Mouse (Mus musculus) midbrain, embryonic 16.5 days (tissue): ENCODE measurements around the gene Nfib. TPM values are rescaled to one million over a fixed set of nuclear protein-coding genes. Genes with fewer than 3 reads are reported as not detected.
A peak's percentile ranks its signal among the peaks of the same experiment; 100 is the strongest.

Experiments used
- ATAC-seq: fragments of 200-750 bp; cut with Nextera tagmentation; 2 replicates; pipeline ENCODE4 v1.8.0; 2017; ENCODE audit warnings: moderate TSS enrichment
- H3K27ac ChIP-seq: fragments of 300-500 bp; sonication (generic); 2 replicates; pipeline ENCODE4 v1.5.1; 2014; ENCODE audit warnings: mild to moderate bottlenecking, low read length, mixed read lengths
- H3K27me3 ChIP-seq: fragments of 300-500 bp; sonication (generic); 2 replicates; pipeline ENCODE4 v1.6.1; 2014; ENCODE audit warnings: low read depth, low read length, mixed read lengths; ENCODE audit not compliant: control insufficient read depth, insufficient read depth
- H3K36me3 ChIP-seq: fragments of 300-500 bp; sonication (generic); 2 replicates; pipeline ENCODE4 v1.6.1; 2014; ENCODE audit warnings: mild to moderate bottlenecking, low read length, moderate library complexity, mixed read lengths; ENCODE audit not compliant: control insufficient read depth, insufficient read depth
- H3K4me1 ChIP-seq: fragments of 300-500 bp; sonication (generic); 2 replicates; pipeline ENCODE4 v1.6.1; 2014; ENCODE audit warnings: mild to moderate bottlenecking, low read length, mixed read lengths; ENCODE audit not compliant: control insufficient read depth, insufficient read depth
- H3K4me2 ChIP-seq: fragments of 300-500 bp; sonication (generic); 2 replicates; pipeline ENCODE4 v1.6.1; 2014; ENCODE audit warnings: mild to moderate bottlenecking, low read length, mixed read lengths
- H3K4me3 ChIP-seq: fragments of 300-500 bp; sonication (generic); 2 replicates; pipeline ENCODE4 v1.5.1; 2014; ENCODE audit warnings: low read depth, mild to moderate bottlenecking, low read length, moderate library complexity, mixed read lengths
- H3K9ac ChIP-seq: fragments of 300-500 bp; sonication (generic); 2 replicates; pipeline ENCODE4 v1.6.1; 2014; ENCODE audit warnings: low read depth, low read length, mixed read lengths
- H3K9me3 ChIP-seq: fragments of 300-500 bp; sonication (generic); replicated peaks from 2 replicates; pipeline ENCODE4 v1.6.1; 2014; ENCODE audit warnings: mild to moderate bottlenecking, low read length, mixed read lengths; ENCODE audit not compliant: control insufficient read depth, poor library complexity, severe bottlenecking
- WGBS: fragments of 180-500 bp; shearing (Covaris S2); extraction: QIAGEN DNeasy Blood & Tissue Kit; methylation state at CpG from one replicate; pipeline ENCODE4 v1.1.7; 2014; 5-methylcytosine and 5-hydroxymethylcytosine counted together
- polyA plus RNA-seq: library from polyadenylated mRNA; unstranded; fragments of >200 nt; fragmentation: Nextera tagmentation; extraction: Ambion mirVana; gene quantifications from 2 replicates; pipeline ENCODE4 v1.2.1, GENCODE M21; 2015

Nfib gene
- polyA plus RNA-seq, 1 experiment from 2014 or later = 47.2 TPM

GRCm38 (mm10) chr4:82399406-82400380, 305.9 kb downstream of the Nfib start:
- 49% methylated on average over 11 of the region's 11 CpGs for WGBS
- ATAC-seq = peak; percentile 64
- peak overlapping the region; percentile 4; the same call in 1 of the 2 replicates for H3K4me2 ChIP-seq
- no peak overlapping the region for H3K4me3 ChIP-seq
- H3K4me1 ChIP-seq = peaks cover 8% of the 10 kb centered on the region
- H3K36me3 ChIP-seq = no peaks in the 10 kb centered on the region
- H3K27me3 ChIP-seq = no peaks in the 10 kb centered on the region
- H3K9ac ChIP-seq = no peak overlapping the region
- H3K27ac ChIP-seq = peak overlapping the region; percentile 54; the same call in 1 of the 2 replicates
- H3K9me3 ChIP-seq = no peaks in the 10 kb centered on the region

GRCm38 (mm10) chr4:82398282-82398681, 307.3 kb downstream of the Nfib start:
- H3K9ac ChIP-seq = no peak overlapping the region
- no peak overlapping the region for H3K4me3 ChIP-seq
- no peak overlapping the region for H3K27ac ChIP-seq
- H3K27me3 ChIP-seq = no peaks in the 10 kb centered on the region
- 77% methylated on average over 2 of the region's 2 CpGs for WGBS
- H3K4me2 ChIP-seq = no peak overlapping the region
- peaks cover 8% of the 10 kb centered on the region for H3K4me1 ChIP-seq
- no peaks in the 10 kb centered on the region for H3K9me3 ChIP-seq
- H3K36me3 ChIP-seq = no peaks in the 10 kb centered on the region
- ATAC-seq = no peak

- H3K4me2 ChIP-seq = no peak overlapping the region
- no peak overlapping the region for H3K9ac ChIP-seq
- no peak overlapping the region for H3K4me3 ChIP-seq
- ATAC-seq = no peak
- no peak overlapping the region for H3K27ac ChIP-seq
- H3K36me3 ChIP-seq = no peaks in the 10 kb centered on the region
- no peaks in the 10 kb centered on the region for H3K9me3 ChIP-seq
- H3K4me1 ChIP-seq = peaks cover 8% of the 10 kb centered on the region
- H3K27me3 ChIP-seq = no peaks in the 10 kb centered on the region
- 98% methylated on average over 2 of the region's 2 CpGs for WGBS
Measured at GRCm38 (mm10) chr4:82396805-82397204, 308.7 kb downstream of the Nfib start.

GRCm38 (mm10) chr4:82396003-82396402, 309.5 kb downstream of the Nfib start:
- no peaks in the 10 kb centered on the region for H3K27me3 ChIP-seq
- WGBS = 87% methylated on average over 4 of the region's 4 CpGs
- no peak overlapping the region for H3K9ac ChIP-seq
- no peak overlapping the region for H3K27ac ChIP-seq
- no peak overlapping the region for H3K4me3 ChIP-seq
- H3K9me3 ChIP-seq = no peaks in the 10 kb centered on the region
- ATAC-seq = no peak
- H3K4me2 ChIP-seq = no peak overlapping the region
- H3K36me3 ChIP-seq = no peaks in the 10 kb centered on the region
- H3K4me1 ChIP-seq = peaks cover 15% of the 10 kb centered on the region

- ATAC-seq = no peak
- Histone ChIP-seq H3K4me2 (no peak overlapping the region), H3K4me3 (no peak overlapping the region), H3K9ac (no peak overlapping the region), H3K4me1 (peaks cover 7% of the 10 kb centered on the region), H3K27me3 (no peaks in the 10 kb centered on the region), H3K36me3 (no peaks in the 10 kb centered on the region), H3K9me3 (no peaks in the 10 kb centered on the region), H3K27ac (no peak overlapping the region)
- 73% methylated on average over 4 of the region's 4 CpGs for WGBS
Measured at GRCm38 (mm10) chr4:82394346-82394745, 311.2 kb downstream of the Nfib start.

GRCm38 (mm10) chr4:82393021-82393420, 312.5 kb downstream of the Nfib start:
- WGBS = 82% methylated on average over 4 of the region's 4 CpGs
- H3K4me2 ChIP-seq = no peak overlapping the region
- no peaks in the 10 kb centered on the region for H3K27me3 ChIP-seq
- no peak overlapping the region for H3K27ac ChIP-seq
- ATAC-seq = no peak
- H3K9ac ChIP-seq = no peak overlapping the region
- H3K4me3 ChIP-seq = no peak overlapping the region
- no peaks in the 10 kb centered on the region for H3K9me3 ChIP-seq
- H3K36me3 ChIP-seq = no peaks in the 10 kb centered on the region
- peaks cover 7% of the 10 kb centered on the region for H3K4me1 ChIP-seq

GRCm38 (mm10) chr4:82392496-82392895, 313.1 kb downstream of the Nfib start:
- H3K4me2 ChIP-seq = no peak overlapping the region
- peaks cover 7% of the 10 kb centered on the region for H3K4me1 ChIP-seq
- no peaks in the 10 kb centered on the region for H3K9me3 ChIP-seq
- no peak overlapping the region for H3K4me3 ChIP-seq
- WGBS = 77% methylated on average over 9 of the region's 9 CpGs
- H3K9ac ChIP-seq = no peak overlapping the region
- H3K27me3 ChIP-seq = no peaks in the 10 kb centered on the region
- ATAC-seq = no peak
- H3K27ac ChIP-seq = no peak overlapping the region
- no peaks in the 10 kb centered on the region for H3K36me3 ChIP-seq

- 69% methylated on average over 6 of the region's 6 CpGs for WGBS
- H3K27ac ChIP-seq = no peak overlapping the region
- ATAC-seq = no peak
Measured at GRCm38 (mm10) chr4:82391726-82392472, 313.7 kb downstream of the Nfib start.

GRCm38 (mm10) chr4:82390545-82390944, 315.0 kb downstream of the Nfib start:
- no peak overlapping the region for H3K4me3 ChIP-seq
- no peak overlapping the region for H3K9ac ChIP-seq
- H3K27me3 ChIP-seq = no peaks in the 10 kb centered on the region
- ATAC-seq = no peak
- H3K4me1 ChIP-seq = peaks cover 7% of the 10 kb centered on the region; the same call in 1 of the 2 replicates
- no peaks in the 10 kb centered on the region for H3K9me3 ChIP-seq
- 56% methylated on average over 2 of the region's 2 CpGs for WGBS
- no peak overlapping the region for H3K4me2 ChIP-seq
- no peaks in the 10 kb centered on the region for H3K36me3 ChIP-seq
- no peak overlapping the region for H3K27ac ChIP-seq

More at GRCm38 (mm10) chr4:82391726-82392472, 313.7 kb downstream of the Nfib start:
- Histone ChIP-seq H3K9me3 (no peaks in the 10 kb centered on the region), H3K4me1 (peaks cover 7% of the 10 kb centered on the region), H3K4me2 (no peak overlapping the region), H3K36me3 (no peaks in the 10 kb centered on the region), H3K9ac (no peak overlapping the region), H3K27me3 (no peaks in the 10 kb centered on the region), H3K4me3 (no peak overlapping the region)
